Mouse (Mus musculus): ENCODE results near the gene Stau1. TPM values are rescaled to one million over a fixed set of nuclear protein-coding genes. Genes with fewer than 3 reads are reported as not detected.
A peak's percentile ranks its signal among the peaks of the same experiment; 100 is the strongest.
"Not testable (repeated sequence)": the region's sequence is repeated elsewhere in the genome, so short reads cannot be mapped to it uniquely, and the experiment has no call there.

Gene Stau1
- polyA plus RNA-seq, 1 experiment from 2014 or later = 98.2 TPM

DNA sequence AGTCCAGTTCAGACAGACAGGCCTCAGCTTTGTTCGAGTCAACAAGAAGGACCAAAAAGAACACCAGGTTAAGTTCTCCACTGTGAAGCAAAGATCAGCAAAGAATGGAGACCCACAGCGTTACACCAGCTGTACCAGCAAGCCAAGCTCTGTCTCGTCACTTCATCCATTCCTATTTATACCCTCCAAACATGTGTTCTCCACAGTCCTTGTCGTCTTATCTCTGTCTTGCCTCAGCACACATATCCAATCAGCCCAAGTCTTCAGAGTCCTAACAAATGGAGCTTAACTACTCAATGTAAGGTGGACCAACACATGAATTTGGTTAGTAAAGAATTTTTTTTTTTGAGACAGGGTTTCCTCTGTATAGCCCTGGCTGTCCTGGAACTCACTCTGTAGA, 13.4 kb upstream of the Stau1 start:
- H3K4me2 ChIP-seq = no peak overlapping the region
- 70% methylated on average over 4 of the region's 4 CpGs for WGBS
- no peaks in the 10 kb centered on the region for H3K9me3 ChIP-seq
- no peak overlapping the region for H3K9ac ChIP-seq
- no peak for ATAC-seq (ENCODE audit: insufficient number of reproducible peaks, low FRiP score, low TSS enrichment, low read depth)
- H3K4me1 ChIP-seq = peaks cover 1% of the 10 kb centered on the region; the same call in 1 of the 2 replicates
- no peak overlapping the region for H3K27ac ChIP-seq
- H3K4me3 ChIP-seq = no peak overlapping the region
- no peaks in the 10 kb centered on the region for H3K27me3 ChIP-seq
- no peaks in the 10 kb centered on the region for H3K36me3 ChIP-seq

DNA sequence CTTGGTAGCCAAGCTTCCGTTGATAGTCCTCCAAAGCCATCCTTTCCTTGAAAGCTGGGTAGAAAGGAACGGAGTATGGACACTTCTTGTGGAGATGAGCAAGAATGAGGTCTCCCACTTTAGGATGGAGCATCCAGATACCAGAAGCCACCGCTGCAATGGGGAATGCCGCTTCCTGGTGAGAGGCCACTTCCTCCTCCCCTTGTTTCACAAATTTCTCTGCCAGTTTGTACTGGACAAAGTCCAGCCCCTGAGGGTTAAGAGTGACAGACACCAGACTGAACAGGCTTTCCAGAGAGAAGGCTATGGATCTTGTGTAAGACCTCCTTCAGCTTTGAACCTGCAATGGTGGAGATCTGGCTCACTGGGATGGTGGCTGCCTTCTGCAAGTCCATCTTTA, 11.5 kb upstream of the Stau1 start:
- not testable (repeated sequence) for H3K36me3 ChIP-seq; H3K4me2 ChIP-seq; ATAC-seq (ENCODE audit: insufficient number of reproducible peaks, low FRiP score, low TSS enrichment, low read depth); H3K27me3 ChIP-seq; H3K4me1 ChIP-seq; H3K4me3 ChIP-seq; H3K9me3 ChIP-seq; H3K27ac ChIP-seq; H3K9ac ChIP-seq
- 71% methylated on average over 4 of the region's 4 CpGs for WGBS

DNA sequence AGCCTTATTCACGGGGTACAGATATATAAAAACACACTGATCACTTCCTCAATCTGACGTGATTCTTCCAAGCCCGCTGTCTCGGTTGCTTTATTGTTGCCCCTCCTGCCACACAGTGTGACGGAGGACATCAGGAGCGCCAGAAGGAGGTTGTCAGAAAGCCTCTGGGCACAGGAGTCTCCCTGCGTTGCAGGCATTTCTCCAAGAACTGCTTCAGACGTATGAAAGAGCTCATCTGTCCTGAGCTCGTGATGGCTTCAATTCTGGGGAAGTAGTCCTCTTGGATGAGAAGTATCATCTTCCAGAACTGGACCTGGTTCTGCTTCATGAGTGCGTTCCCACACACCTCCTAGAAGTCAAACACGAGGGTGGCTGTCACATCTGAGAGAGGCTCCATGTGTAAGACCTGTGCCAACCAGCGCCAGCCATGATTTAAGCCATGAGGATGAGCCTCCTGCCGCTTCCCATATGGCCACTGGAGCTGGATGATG, 10.9 kb upstream of the Stau1 start:
- 67% methylated on average over 13 of the region's 13 CpGs for WGBS
- no peaks in the 10 kb centered on the region for H3K9me3 ChIP-seq

DNA sequence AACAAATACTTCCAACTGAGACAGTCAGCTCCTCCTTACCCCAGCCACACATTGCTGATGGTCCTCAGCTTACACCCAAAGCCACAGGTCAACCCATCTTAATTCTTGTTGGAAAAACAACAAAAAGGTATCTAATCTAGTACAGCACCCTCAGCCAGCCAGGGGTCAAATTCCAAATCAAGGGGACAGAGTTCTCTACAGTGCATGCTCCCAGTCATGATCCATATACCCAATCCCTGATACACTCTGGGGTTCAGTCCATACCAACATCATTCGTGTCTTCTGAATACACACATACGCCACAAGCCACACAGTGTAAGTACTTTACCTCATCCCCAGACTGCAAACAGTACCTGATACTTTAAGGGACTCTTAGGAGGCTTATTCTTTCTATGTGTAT, 10.3 kb upstream of the Stau1 start:
- WGBS = 81% methylated on average over 2 of the region's 2 CpGs
- no peak for ATAC-seq (ENCODE audit: insufficient number of reproducible peaks, low FRiP score, low TSS enrichment, low read depth)
- no peaks in the 10 kb centered on the region for H3K27me3 ChIP-seq

More for the DNA sequence above, 10.9 kb upstream of the Stau1 start:
- no peaks in the 10 kb centered on the region for H3K27me3 ChIP-seq
- no peak overlapping the region for H3K27ac ChIP-seq
- no peaks in the 10 kb centered on the region for H3K36me3 ChIP-seq
- ATAC-seq (ENCODE audit: insufficient number of reproducible peaks, low FRiP score, low TSS enrichment, low read depth) = no peak
- H3K4me2 ChIP-seq = no peak overlapping the region
- no peak overlapping the region for H3K4me3 ChIP-seq
- H3K9ac ChIP-seq = no peak overlapping the region
- H3K4me1 ChIP-seq = peaks cover 5% of the 10 kb centered on the region; the same call in 1 of the 2 replicates

DNA sequence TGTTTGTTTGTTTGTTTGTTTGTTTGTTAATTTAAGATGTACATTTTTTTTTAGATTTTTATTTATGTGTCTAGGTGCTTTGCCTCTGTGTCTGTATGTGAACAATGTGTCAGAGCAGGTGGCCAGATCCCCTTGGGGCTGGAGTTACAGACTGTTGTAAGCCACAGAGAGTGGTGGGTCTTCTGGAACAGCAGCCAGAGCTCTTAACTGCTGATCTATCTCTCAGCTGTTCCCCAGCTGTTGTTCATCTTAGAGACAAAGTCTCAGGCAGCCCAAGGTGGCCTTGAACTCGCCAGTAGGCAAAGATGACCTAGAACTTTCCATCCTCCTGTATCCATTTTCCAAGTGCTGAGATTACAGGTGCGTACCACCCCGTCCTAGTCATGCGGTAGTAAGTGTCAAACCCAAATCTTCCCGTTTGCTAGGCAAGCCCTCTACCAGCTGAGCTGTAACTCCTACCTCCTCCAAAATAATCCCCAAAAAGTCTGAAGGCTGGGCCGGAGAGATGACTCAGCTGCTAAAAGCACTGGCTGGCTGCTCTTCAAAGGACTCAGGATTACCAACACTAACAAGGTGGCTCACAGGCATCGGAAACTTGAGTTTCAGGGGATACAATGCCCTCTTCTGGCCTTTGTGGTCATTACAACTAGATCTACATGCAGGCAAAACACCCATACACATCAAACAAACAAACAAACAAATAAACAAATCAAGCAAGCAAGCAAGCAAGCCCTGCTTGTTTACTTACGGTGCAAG, 8.2 kb upstream of the Stau1 start:
- Histone ChIP-seq H3K4me3 (no peak overlapping the region), H3K27ac (no peak overlapping the region), H3K9ac (no peak overlapping the region), H3K36me3 (no peaks in the 10 kb centered on the region), H3K9me3 (no peaks in the 10 kb centered on the region), H3K4me1 (peaks cover 7% of the 10 kb centered on the region; the same call in 1 of the 2 replicates), H3K27me3 (no peaks in the 10 kb centered on the region), H3K4me2 (no peak overlapping the region)
- no peak for ATAC-seq (ENCODE audit: insufficient number of reproducible peaks, low FRiP score, low TSS enrichment, low read depth)
- WGBS = 37% methylated on average over 8 of the region's 8 CpGs

More for the DNA sequence above, 10.3 kb upstream of the Stau1 start:
- Histone ChIP-seq H3K9ac (no peak overlapping the region), H3K36me3 (no peaks in the 10 kb centered on the region), H3K27ac (no peak overlapping the region), H3K9me3 (no peaks in the 10 kb centered on the region), H3K4me2 (no peak overlapping the region), H3K4me3 (no peak overlapping the region), H3K4me1 (peaks cover 7% of the 10 kb centered on the region; the same call in 1 of the 2 replicates)

DNA sequence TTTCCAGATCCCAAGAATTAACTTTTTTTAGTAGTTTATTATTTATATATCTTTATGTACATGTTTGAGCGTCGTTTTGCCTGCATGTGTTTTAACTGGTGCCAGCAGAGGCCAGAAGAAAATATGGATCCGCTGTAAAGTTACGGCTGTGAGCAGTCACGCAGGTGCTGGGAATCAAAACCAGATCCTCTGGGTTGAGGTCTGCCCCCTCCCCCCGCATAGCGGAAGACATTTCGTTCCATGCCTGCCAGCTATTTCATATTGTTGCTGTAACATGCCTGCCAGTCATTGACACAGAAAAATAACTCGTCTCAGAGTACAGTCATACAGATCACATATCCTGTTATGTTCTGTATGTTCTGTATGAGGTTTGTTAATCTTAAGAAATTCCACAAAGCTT, 5.4 kb upstream of the Stau1 start:
- H3K9ac ChIP-seq = no peak overlapping the region
- no peak for ATAC-seq (ENCODE audit: insufficient number of reproducible peaks, low FRiP score, low TSS enrichment, low read depth)
- no peak overlapping the region for H3K4me3 ChIP-seq
- no peak overlapping the region for H3K4me2 ChIP-seq
- H3K9me3 ChIP-seq = no peaks in the 10 kb centered on the region
- peaks cover 12% of the 10 kb centered on the region; the same call in 1 of the 2 replicates for H3K4me1 ChIP-seq
- no peak overlapping the region for H3K27ac ChIP-seq
- H3K36me3 ChIP-seq = no peaks in the 10 kb centered on the region
- H3K27me3 ChIP-seq = no peaks in the 10 kb centered on the region
- WGBS = 28% methylated on average over 9 of the region's 9 CpGs

DNA sequence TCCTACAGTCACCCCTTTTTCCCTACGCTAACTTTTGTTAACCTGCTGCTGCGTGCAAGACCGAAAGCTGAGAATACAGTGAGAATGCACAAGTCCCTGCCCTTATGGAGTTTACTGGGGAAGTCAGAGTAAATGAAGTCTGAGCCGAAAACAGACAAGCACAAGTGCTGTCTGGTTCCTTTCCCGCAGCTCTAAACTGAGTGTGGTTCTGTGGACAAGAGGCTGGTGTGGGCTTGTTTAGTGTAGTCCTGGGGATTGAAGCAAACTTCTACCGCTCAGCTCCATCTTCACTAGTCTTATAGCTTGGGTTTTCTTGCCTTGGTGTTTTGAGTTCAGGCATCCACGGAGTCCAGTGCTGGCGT, 415 bp upstream of the Stau1 start:
- WGBS = 34% methylated on average over 8 of the region's 8 CpGs
- no peak for ATAC-seq (ENCODE audit: insufficient number of reproducible peaks, low FRiP score, low TSS enrichment, low read depth)
- Histone ChIP-seq H3K4me2 (peak overlapping the region; percentile 47), H3K9ac (0 out of 2 replicates have a peak overlapping the region, but pooled peaks have one; percentile 23), H3K9me3 (no peaks in the 10 kb centered on the region), H3K4me3 (peak overlapping the region; percentile 96), H3K4me1 (peaks cover 32% of the 10 kb centered on the region), H3K27ac (peak overlapping the region; percentile 88), H3K36me3 (no peaks in the 10 kb centered on the region), H3K27me3 (no peaks in the 10 kb centered on the region)

DNA sequence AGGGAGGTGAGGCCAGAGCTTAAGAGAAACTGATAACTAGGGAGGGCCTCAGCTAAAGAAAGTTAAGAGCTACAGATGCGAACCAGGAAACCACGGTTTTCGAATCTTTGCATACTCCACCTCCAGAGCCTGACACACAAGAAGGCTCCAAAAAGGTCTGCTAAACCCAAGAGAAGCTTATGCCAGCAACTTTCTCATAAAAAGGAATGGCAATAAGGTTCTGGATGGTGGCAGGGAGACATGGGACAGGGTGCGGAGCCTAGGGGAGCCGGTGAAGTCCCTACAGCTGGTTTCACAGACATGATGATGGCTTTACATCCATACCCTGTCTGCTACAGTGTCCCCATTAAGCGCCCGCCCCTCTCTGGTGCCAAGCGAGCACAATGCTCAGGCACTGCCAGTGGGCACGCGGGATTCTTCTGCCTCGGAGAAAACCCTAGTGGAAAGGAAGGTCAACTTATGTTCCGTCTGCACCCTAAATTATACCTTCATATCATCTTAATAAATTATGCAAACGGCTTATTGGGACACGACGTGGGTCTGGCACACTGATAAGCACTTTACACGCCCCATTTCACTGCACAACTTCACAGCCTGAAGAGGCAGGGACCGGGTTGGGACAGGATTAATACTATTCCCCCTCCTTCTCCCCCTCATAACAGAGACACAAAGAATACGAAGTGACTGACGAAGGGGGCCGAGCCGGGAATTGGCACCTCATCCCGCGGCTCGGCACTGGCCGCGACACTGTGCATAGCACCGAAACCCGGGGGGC, 891 bp downstream of the Stau1 start:
- peak overlapping the region; percentile 72 for H3K4me2 ChIP-seq
- H3K9me3 ChIP-seq = no peaks in the 10 kb centered on the region
- H3K36me3 ChIP-seq = no peaks in the 10 kb centered on the region
- no peaks in the 10 kb centered on the region for H3K27me3 ChIP-seq
- peaks cover 42% of the 10 kb centered on the region for H3K4me1 ChIP-seq
- 2% methylated on average over 28 of the region's 28 CpGs for whole genome bisulfite sequencing
- peak overlapping the region; percentile 96 for H3K4me3 ChIP-seq
- peak overlapping the region; percentile 99 for H3K27ac ChIP-seq
- peak overlapping the region; percentile 91 for H3K9ac ChIP-seq
- ATAC-seq (ENCODE audit: insufficient number of reproducible peaks, low FRiP score, low TSS enrichment, low read depth) = no peak

DNA sequence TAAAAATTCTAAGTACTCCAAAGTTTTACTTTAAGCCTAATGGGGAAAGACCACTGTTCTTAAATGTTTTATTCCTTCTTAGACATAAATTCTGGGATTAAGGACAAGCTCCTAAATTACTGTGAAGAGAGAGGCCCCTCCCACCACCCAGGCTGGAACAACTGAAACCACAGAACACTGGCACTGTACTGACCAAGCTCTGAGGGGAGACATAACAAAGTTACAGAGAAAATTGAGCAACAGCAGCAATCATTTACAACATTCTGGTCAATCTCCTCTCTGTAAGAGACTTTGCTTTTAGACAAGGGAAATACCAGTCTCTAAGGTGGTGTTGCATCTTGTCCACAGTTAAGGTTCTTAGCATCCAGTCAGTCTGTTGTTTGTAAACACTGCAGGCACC, 4.2 kb downstream of the Stau1 start:
- Histone ChIP-seq H3K9ac (no peak overlapping the region; the same call in 1 of the 2 replicates), H3K4me2 (no peak overlapping the region), H3K27ac (peak overlapping the region; percentile 60), H3K36me3 (no peaks in the 10 kb centered on the region), H3K27me3 (no peaks in the 10 kb centered on the region), H3K4me1 (peaks cover 45% of the 10 kb centered on the region), H3K9me3 (no peaks in the 10 kb centered on the region), H3K4me3 (no peak overlapping the region)
- ATAC-seq (ENCODE audit: insufficient number of reproducible peaks, low FRiP score, low TSS enrichment, low read depth) = no peak

DNA sequence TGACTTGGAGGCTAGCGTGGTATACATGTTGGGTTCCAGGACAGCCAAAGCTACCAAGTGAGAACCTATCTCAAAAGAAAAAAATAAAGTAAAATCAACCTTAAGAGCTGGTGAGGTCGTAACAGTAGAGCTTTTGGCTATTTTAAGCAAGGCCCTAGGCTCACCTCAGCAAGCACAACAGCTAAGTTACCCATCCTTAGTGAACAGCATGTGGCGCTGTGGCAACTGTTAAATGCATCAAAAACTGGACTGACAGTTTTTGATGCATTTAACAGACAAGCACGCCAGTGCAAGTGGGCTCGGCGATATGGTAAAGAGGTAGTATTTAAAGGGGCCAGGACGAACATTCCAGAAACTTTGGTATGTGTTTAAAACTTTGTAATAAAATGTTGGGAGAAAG, 5.2 kb downstream of the Stau1 start:
- Histone ChIP-seq H3K4me3 (no peak overlapping the region), H3K4me2 (no peak overlapping the region), H3K36me3 (no peaks in the 10 kb centered on the region), H3K27ac (peak overlapping the region; percentile 54), H3K9me3 (no peaks in the 10 kb centered on the region), H3K27me3 (no peaks in the 10 kb centered on the region), H3K4me1 (peaks cover 41% of the 10 kb centered on the region), H3K9ac (no peak overlapping the region)
- 29% methylated on average over 7 of the region's 7 CpGs for WGBS
- ATAC-seq (ENCODE audit: insufficient number of reproducible peaks, low FRiP score, low TSS enrichment, low read depth) = no peak

DNA sequence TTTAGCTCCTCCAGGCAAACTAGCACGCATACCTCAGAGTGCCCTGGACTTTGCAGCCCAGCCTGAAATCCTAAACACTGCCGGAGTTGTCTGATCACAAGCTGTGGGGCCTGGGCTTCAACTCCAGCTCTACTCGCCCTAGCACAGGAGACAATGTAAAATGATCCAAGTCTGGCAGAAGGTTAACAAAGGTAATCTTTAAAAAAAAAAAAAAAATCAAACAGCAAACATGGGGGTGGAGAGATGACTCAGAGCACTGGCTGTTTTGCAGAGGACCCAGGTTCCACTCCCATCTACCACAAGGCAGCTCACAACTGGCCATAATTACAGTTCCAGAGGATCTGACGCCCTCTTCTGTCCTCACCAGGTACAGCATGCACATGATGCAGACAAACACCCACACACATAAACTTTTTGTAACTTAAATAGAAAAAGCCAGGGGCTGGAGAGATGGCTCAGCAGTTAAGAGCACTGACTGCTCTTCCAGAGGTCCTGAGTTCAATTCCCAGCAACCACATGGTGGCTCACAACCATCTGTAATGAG, 12.7 kb downstream of the Stau1 start:
- H3K27me3 ChIP-seq = no peaks in the 10 kb centered on the region
- no peak overlapping the region for H3K4me3 ChIP-seq
- no peak for ATAC-seq (ENCODE audit: insufficient number of reproducible peaks, low FRiP score, low TSS enrichment, low read depth)
- peaks cover 2% of the 10 kb centered on the region; the same call in 1 of the 2 replicates for H3K36me3 ChIP-seq
- H3K9me3 ChIP-seq = no peaks in the 10 kb centered on the region
- no peak overlapping the region for H3K4me2 ChIP-seq
- 80% methylated on average over 4 of the region's 4 CpGs for WGBS
- no peak overlapping the region for H3K27ac ChIP-seq
- no peaks in the 10 kb centered on the region for H3K4me1 ChIP-seq
- no peak overlapping the region for H3K9ac ChIP-seq

DNA sequence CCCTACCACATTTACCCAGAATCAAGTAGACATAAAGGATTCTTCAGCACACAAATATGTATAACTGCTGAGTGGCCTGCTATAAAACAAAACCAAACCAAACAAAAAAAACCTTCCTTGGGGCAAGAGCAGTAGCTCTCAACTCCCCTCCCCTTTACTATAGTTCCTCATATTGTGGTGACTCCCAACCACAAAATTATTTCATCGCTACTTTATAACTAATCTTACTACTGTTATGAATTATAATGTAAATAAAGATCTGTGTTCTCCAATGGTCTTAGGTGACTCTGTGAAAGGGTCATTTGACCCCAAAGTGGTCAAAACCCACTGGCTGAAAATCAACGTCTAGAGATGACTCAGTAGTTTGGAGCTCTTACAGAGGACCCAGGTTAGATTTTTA, 15.9 kb downstream of the Stau1 start:
- 82% methylated on average over 2 of the region's 2 CpGs for WGBS
- no peak overlapping the region for H3K4me3 ChIP-seq
- no peak overlapping the region for H3K9ac ChIP-seq
- peaks cover 2% of the 10 kb centered on the region; the same call in 1 of the 2 replicates for H3K36me3 ChIP-seq
- H3K4me2 ChIP-seq = no peak overlapping the region
- no peak for ATAC-seq (ENCODE audit: insufficient number of reproducible peaks, low FRiP score, low TSS enrichment, low read depth)
- no peaks in the 10 kb centered on the region for H3K27me3 ChIP-seq
- no peaks in the 10 kb centered on the region for H3K9me3 ChIP-seq
- H3K4me1 ChIP-seq = peaks cover 30% of the 10 kb centered on the region
- no peak overlapping the region for H3K27ac ChIP-seq

All from limb, embryonic 15.5 days (tissue).